Mouse (Mus musculus) right cerebral cortex, postnatal 25 days (tissue): ENCODE measurements around the gene H2-Ob.
A peak's percentile ranks its signal among the peaks of the same experiment; 100 is the strongest.

Experiments used
- DNase-seq: peaks from one replicate; pipeline ENCODE4 v3.0.0; 2022

H2-Ob gene

DNA sequence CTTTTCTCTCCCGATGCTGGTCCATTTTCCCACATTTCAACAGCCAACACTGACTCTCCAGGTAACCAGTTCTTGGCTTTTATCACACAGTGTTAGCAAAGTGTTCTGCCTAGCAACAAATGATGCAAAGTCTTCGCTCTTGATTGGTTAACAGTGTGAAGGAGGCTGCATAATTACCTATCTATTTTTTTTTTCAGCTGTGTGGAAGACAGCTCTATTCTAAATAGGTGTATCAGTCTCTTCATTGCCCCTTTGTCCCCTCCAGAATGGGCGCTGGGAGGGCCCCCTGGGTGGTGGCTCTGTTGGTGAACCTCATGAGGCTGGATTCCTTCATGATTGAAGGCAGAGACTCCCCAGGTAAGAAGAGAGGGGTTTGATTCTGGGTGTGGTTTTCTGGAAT is at the start of gene H2-Ob:
Gene H2-Ob, plus strand, starts transcription at position 198 of the 400 bp plus-strand sequence.
- no peak for DNase-seq

DNA sequence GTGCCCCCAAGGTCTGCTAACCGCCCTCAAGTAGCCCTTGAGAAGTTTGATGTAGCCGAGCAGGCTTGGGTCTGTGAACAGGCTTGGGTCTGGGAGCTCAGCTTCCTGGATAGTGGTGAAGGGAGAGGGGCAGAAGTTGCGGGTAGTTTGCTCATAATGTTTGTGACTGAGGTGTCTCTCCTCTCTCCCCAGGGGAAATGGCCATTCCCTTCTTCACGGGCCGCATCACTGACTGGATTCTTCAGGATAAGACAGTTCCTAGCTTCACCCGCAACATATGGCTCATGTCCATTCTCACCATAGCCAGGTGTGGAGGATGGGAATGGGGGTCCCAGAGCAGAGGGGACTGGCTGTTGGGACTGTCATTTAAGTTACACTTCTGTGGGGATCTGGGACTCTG is 49.7 kb upstream of the H2-Ob start:
- DNase-seq: no peak

DNA sequence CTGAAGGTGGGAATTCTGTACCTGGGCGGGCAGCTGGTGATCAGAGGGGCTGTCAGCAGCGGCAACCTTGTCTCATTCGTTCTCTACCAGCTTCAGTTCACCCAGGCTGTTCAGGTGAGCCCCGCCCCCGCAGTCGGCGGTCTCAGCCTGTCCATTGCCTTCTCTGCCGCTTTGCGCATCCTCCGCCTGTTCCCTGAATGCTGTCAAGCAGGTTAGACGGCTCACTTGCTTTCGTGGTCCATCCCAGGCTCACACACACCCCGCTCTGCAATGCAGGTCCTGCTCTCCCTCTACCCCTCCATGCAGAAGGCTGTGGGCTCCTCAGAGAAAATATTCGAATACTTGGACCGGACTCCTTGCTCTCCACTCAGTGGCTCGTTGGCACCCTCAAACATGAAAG is 45.9 kb upstream of the H2-Ob start:
- no peak for DNase-seq

DNA sequence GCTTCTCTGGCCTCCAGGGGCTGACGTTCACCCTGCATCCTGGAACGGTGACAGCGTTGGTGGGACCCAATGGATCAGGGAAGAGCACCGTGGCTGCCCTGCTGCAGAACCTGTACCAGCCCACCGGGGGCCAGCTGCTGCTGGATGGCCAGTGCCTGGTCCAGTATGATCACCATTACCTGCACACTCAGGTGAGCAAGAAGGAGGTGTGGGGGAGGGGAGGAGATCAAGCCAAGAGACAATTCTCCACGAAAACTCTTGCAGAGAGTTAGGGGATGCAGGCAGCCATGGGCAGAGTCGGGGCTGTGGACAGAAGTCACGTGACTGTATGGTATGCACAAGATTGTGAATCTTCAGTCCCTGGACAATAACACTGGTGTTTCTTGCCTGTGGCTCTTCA is 45.2 kb upstream of the H2-Ob start:
- no peak for DNase-seq

DNA sequence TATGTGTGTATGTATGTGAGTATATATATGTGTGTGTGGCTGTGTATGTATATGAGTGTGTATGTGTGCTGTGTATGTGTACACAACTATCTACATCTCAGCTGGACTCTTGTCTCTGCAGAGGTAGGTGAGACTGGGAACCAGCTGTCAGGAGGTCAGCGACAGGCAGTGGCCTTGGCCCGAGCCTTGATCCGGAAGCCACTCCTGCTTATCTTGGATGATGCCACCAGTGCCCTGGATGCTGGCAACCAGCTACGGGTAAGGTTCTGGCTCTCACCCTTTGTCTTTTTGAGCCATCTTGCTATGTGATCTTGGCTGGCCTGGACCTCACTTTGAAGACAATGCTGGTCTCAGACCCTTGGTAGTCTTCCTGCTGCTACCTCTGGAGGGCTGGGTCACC is 44.0 kb upstream of the H2-Ob start:
- no peak for DNase-seq

DNA sequence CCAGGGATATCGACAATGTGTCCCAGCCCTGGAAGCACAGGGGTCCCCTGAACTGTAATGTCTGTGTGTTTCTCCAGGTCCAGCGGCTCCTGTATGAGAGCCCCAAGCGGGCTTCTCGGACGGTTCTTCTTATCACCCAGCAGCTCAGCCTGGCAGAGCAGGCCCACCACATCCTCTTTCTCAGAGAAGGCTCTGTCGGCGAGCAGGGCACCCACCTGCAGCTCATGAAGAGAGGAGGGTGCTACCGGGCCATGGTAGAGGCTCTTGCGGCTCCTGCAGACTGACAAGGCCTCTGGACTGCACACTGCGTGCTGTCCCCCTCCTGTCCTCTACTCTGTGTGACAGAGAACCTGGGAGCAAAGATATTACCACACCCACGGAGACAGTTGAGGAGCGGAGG is 42.2 kb upstream of the H2-Ob start:
- DNase-seq: no peak

DNA sequence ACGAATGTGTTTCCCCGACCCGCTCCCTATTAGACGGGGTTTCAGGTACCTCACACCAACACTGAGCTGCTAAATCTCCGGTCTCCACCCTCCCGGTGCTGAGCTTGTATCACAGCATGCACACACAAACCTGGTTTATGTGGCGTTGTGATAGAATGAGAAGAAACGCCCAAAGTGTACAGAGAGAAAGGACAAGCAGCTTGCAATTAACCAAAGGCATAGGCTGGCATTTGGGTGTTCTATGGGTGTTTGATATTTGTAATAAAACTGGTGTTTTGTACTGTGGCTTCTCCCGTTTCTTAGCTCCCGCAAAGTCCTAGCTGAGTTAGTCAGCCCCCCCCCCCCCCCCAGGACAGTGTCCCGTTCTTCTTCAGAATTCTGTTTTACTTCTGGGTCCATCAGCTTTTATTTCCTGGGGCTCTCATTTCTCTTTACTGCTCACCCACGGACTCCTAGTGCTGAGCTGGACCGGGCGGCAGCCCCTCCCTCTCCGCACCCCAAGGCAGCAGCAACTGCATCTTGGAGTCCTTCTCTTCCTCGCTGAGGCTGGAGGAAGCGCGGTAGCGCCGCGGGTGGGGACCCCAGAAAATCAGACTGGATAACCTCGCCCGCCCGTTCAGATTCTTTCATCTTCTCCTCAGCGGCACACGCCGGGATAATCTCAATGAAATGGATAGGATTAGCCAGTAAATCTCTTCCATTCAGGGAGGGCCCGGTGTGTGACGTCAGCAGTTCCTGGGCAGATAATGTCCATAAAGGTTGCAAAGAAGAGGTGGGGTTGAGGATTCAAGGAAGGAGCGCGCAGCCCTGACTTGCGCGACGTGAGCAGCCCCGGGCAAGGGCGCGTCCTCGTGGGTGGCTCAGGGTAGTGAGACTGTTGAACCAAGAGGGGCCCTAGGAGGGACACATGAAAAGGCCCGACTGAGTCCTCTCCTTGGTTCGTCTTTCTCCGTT is 41.5 kb upstream of the H2-Ob start, which contains the start of gene Psmb8:
Gene Psmb8, plus strand, starts transcription at position 781 of the 954 bp plus-strand sequence.
- DNase-seq: peak; percentile 81

DNA sequence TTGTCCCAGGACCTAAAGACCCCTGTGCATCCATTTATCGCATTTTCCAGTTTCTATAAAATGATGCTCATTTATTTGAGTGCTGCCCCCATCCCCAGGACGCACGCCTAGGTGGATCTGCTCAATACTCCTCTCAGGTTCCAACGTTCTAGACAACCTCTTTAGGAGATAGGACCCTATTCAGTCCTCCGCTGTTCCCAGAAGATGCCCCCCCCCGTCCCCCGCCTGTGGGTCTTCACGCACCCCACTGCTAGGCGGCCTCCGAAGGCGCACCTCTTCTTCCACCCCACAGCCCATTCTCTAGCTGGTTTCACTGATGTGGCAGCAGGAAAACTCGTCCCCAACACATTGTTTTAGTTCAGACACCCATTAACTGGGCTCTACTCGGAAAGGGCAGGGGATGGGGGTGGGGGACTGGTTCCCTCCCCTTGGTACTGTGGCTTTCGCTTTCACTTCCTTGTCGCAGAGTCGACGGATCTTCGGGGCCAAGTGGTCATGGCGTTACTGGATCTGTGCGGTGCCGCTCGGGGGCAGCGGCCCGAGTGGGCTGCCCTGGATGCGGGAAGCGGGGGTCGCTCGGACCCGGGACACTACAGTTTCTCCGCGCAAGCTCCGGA is 40.7 kb upstream of the H2-Ob start:
- no peak for DNase-seq

DNA sequence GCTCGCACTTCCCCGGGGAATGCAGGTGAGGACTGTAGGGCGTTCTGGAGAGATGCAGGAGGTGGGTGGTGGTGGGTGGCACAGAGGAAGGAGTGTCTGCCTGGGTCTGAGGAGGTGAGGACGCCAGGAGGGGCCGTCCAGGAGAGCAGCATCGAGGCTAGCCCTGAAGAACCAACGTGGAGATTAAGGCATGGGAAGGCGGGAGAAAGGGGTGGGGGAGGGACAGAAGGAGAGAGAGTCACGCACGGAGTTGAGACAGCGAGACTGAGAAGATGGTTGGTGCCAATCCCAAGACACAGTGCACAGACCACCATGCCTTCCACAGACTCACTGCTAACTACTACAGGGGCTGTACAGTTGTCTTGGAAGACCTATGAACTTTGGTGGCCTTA is 40.2 kb upstream of the H2-Ob start:
- DNase-seq: no peak

DNA sequence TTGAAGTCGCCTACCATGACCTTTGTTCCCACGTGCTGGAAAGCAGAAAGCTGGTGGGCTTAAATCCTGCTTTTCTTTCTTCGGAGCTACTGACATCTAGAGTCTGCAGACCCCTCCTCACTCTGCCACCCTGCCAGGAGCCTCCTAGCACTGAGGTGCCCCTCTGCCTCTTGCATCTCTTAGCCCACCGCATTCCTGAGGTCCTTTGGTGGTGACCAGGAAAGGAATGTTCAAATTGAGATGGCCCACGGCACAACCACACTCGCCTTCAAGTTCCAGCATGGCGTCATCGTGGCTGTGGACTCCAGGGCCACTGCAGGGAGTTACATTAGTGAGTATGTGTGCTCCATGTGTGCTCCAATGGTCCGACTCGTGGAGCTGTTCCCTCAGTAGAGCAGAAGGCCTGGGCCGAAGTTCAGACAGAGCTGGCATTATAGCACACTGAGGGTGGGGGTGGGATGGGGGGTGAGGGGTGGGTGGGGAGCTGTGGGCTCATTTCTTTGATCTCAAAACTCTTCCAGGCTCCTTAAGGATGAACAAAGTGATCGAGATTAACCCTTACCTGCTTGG is 39.6 kb upstream of the H2-Ob start:
- no peak for DNase-seq

DNA sequence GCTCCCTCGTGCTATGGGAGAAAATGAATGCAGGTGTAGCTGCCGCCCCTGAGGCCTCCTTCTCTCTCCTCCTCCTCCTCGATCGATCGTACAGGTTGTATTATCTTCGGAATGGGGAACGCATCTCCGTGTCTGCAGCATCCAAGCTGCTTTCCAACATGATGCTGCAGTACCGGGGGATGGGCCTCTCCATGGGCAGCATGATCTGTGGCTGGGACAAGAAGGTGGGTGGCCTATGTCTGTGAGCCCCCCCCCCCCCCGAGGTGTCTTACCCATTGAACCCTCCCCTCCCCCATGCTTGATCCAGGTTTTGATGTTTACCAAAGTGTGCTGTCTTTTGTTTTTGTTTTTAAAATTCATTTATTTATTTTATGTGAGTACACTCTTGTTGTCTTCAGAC is 38.7 kb upstream of the H2-Ob start:
- no peak for DNase-seq

DNA sequence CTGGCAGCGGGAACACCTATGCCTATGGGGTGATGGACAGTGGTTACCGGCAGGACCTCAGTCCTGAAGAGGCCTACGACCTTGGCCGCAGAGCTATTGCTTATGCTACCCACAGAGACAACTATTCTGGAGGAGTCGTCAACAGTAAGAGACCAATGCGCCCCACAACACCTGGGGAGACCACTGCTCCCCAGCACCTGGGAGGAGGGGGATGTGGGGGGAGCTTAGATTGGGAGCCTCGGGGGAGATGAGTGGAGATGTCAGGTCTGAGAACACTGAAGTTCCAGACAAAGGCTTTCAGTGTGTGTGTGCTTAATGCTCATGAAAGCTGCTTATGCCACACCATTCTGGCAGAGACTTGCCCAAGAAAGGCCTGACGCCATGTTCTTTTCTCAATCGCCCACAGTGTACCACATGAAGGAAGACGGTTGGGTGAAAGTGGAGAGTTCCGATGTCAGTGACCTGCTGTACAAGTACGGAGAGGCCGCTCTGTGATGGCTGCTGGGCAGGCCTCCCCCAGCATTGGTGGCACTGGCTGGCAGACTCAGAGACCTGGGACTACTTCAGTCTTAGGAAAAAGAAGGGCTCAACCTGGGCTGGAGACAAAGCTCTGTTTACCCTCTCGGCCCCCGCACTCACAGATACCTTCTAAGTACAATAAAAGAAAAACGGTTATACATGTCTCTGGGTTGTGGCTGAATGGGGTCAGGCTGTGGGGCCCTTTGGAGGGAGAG is 37.8 kb upstream of the H2-Ob start:
- no peak for DNase-seq

DNA sequence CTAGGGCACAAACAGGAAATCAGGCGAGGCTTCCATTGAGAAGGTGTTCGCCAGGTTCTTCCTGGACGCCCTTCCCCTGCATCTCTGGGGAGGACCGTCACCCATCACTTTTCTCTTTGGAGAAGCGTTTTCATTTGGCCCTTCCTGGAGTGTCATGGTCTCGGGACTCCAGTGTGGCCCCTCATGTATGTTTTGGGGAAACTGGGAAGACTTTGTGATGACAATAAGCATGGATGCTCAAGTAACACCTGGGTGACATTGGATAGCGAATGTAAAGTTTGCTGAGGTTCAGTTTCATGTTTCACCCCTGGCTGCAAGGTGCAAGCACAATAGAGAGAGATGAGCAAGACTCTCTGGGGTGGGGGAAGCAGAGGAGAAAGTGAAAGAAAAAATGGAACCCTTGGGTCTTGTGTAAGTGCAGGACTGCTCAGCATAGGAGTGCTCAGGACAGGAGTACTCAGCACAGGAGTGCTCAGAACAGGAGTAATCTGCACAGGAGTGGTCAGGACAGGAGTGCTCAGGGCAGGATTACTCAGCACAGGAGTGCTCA is 37.1 kb upstream of the H2-Ob start:
- no peak for DNase-seq

DNA sequence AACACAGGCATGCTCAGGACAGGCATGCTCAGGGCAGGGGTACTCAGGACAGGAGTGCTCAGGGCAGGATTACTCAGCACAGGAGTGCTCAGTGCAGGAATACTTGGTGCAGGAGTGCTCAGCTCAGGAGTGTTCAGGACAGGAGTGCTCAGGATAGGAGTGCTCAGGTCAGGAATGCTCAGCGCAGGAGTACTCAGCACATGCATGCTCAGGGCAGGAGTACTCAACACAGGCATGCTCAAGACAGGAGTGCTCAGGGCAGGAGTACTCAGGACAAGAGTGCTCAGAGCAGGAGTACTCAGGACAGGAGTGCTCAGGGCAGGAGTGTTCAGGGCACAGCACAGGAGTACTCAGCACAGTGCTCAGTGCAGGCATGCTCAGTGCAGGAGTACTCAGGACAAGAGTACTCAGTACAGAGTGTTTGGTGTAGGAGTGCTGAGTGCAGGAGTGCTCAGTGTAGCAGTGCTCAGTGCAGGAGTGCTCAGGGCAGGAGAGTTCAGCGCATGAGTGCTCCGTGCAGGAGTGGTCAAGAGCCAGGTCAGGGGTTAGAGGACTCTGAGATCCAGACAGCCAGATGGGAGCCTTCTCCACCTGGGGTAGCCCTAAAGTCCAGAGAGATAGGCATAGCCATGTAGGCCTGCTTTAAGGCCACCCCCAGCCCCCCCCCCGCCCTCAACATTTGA is 35.8 kb upstream of the H2-Ob start:
- DNase-seq: no peak

DNA sequence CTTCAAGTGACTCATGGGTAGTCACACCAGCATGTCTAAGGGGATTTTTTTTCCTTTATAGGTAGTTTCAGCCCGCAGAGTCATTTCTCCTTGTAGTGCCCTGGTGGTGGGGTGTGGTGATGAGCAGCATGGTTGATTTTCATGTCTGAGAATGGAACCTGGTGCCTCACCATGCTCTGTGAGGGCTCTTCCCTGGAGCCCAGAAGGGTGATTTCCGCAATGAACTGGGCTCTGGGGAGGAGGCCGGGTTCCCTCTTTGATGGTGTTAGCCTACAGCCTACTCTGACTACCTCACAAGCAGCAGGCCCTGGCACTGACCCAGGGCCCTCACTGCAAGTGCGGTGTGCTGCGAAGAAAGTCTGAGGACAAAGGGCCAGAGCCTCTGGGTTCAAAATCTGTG is 35.3 kb upstream of the H2-Ob start, which contains the start of gene Tap2:
Gene Tap2, plus strand, starts transcription at position 84 of the 400 bp plus-strand sequence.
- DNase-seq: no peak

DNA sequence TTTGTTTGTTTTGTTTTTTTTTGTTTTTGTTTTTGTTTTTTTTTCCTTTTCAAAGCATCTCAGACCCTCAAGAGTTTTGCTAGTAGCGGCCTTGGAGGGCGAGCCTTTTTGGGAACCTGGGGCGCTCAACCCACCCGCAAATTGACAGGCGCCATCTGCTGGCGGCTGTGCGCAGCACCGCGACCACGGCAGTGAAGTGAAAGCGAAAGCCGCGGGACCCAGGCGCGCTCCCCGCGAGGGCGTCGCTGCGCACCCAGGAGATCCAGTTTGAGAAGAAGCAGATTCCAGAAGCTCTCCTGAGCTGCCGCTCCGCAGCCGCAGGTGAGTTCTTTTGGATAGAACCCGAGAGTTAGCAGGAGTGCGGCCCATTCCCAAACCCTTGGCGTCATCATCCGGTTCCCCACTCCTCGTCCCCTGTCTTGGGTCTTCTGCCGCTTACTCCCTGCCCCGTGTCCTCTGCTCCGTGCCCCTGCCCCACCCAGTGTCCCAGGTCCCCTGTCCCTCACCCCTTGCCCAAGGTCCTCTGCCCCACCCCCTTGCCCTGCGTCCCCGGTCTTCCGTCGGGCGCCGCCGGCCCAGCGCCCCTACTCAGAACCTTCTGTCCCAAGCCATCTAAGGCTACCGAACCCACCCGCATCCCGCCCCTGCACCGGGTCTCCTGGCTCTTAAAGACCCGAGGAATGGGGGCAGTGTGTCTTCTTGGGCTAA is 34.2 kb upstream of the H2-Ob start:
- peak; percentile 82 for DNase-seq

DNA sequence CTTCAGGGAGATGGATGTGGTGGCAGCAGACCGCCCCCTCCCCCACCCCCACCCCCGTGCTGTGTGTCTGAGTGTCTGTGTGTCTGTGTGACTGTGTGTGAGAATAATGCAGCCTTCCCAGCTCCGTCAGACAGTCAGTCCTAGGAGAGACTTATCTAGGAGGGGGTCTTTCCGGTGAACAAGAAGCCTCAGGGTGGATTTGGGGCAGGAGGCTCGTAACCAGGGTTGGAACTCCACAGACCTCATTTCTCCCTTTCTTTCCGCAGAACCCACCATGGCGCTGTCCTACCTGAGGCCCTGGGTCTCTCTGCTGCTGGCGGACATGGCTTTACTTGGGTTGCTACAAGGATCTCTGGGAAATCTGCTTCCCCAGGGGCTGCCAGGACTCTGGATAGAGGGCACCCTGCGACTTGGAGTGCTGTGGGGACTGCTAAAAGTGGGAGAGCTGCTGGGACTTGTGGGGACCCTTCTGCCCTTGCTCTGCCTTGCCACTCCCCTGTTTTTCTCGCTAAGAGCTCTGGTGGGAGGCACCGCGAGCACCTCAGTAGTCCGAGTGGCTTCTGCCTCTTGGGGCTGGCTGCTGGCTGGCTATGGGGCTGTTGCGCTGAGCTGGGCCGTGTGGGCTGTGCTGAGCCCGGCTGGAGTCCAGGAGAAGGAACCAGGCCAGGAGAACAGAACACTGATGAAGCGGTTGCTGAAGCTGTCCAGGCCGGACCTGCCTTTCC is 33.5 kb upstream of the H2-Ob start:
- DNase-seq: no peak

DNA sequence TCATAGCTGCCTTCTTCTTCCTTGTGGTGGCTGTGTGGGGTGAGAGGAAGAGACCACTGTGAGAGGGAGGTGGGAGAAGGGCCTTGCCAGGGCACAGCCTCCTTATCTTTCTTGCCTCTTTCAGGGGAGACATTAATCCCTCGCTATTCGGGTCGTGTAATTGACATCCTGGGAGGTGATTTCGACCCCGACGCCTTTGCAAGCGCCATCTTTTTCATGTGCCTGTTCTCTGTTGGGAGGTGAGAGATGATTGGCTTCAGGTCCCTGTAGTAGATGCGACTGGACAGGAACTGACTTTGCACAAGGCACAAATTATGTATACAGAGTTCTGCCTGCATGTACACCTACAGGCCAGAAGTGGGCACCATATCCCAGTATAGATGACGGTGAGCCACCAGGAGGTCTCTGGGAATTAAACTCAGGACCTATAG is 32.9 kb upstream of the H2-Ob start:
- DNase-seq: no peak

DNA sequence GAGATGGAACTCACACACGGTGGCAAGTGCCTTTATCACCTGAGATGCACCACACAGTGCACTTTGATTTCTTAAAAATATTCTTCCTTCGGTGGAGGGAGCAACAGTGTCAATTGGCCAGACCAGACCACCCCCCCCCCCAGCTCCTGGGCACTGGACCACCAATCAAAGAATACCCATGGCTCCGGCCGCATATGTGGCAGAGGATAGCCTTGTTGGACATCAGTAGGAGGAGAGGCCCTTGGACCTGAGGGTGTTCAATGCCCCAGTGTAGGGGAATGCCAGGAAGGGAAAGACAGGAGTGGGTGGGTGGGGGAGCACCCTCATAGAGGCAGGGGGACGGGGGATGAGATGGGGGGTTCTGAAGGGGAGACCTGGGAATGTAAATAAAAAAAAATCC is 32.0 kb upstream of the H2-Ob start:
- DNase-seq: no peak

DNA sequence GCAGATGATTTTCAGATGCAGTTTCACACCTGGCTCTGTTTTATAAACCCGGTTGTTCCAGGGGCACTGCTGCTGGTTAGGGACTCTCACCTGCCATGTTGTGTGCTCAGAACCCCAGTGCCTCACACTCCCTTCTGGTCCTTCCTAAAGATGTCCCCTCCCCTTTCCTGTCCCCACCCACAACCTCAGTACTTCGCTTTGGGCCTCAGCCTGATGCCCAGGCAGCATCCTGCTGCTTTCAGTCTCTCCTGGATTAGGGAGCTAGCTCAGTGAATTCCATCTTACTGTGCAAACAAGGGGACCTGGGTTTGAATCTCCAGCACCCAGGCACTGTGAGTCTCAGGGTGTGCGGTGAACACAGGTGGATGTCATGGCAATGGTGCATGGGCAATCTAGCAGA is 31.2 kb upstream of the H2-Ob start:
- no peak for DNase-seq

DNA sequence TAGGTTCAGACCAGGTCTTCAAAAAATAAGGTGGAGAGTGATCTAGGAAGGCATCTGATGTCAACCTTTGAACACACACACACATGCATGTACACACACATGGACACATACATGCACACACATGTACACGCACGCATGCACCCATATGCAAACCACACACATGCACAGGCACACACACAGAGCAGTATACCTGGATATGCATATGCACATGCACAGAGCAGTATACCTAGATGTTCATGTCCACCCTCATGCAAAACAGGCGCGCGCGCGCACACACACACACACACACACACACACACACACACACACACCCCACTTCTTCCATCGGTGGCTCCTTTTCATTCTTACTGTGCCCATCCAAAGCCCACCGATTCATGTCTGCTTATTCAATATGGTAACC is 30.8 kb upstream of the H2-Ob start:
- DNase-seq: no peak
